Mouse (Mus musculus) heart, embryonic 14.5 days (tissue): ENCODE measurements at regions not wholly inside any gene's neighbourhood (a gene's known extent, or its start where the extent isn't known, plus 50 kb on each side); places are given as distances from the start of the nearest gene placed in this dataset.

ENCODE experiments used
- ATAC-seq: fragments of 200-750 bp; cut with Nextera tagmentation; 2 replicates; pipeline ENCODE4 v1.8.0; 2017; ENCODE audit warnings: low read depth, moderate TSS enrichment; ENCODE audit not compliant: insufficient number of reproducible peaks, insufficient read depth, low FRiP score
- H3K27ac ChIP-seq, 2 experiments: fragments of 200-500 bp in 1 of 2; fragments of 300-500 bp in 1 of 2; sonication (generic) in 1 of 2; replicated peaks in 1 of 2; 2 replicates each; pipeline ENCODE4 v1.5.1; 2012 to 2014; ENCODE audit warnings: low read depth in 2 of 2, low read length in 2 of 2, control low read depth in 1 of 2, mild to moderate bottlenecking in 1 of 2, mixed read lengths in 1 of 2; ENCODE audit not compliant: control insufficient read depth in 1 of 2, insufficient read depth in 1 of 2
- H3K27me3 ChIP-seq: fragments of 300-500 bp; sonication (generic); 2 replicates; pipeline ENCODE4 v1.6.1; 2014; ENCODE audit warnings: mild to moderate bottlenecking, low read length, control low read depth; ENCODE audit not compliant: control insufficient read depth, insufficient read depth
- H3K36me3 ChIP-seq: fragments of 300-500 bp; sonication (generic); 2 replicates; pipeline ENCODE4 v1.6.1; 2014; ENCODE audit warnings: mild to moderate bottlenecking, control low read depth, low read length, mixed read lengths; ENCODE audit not compliant: control insufficient read depth, insufficient read depth
- H3K4me1 ChIP-seq, 2 experiments: fragments of 200-500 bp in 1 of 2; fragments of 300-500 bp in 1 of 2; sonication (generic) in 1 of 2; 2 replicates each; pipeline ENCODE4 v1.6.1; 2012 to 2014; ENCODE audit warnings: low read length in 2 of 2, control low read depth in 1 of 2, mixed read lengths in 1 of 2; ENCODE audit not compliant: control insufficient read depth in 2 of 2, insufficient read depth in 2 of 2
- H3K4me2 ChIP-seq: fragments of 300-500 bp; sonication (generic); 2 replicates; pipeline ENCODE4 v1.6.1; 2014; ENCODE audit warnings: mild to moderate bottlenecking, low read length
- H3K4me3 ChIP-seq, 2 experiments: fragments of 200-500 bp in 1 of 2; fragments of 300-500 bp in 1 of 2; sonication (generic) in 1 of 2; 2 replicates each; pipeline ENCODE4 v1.5.1; 2012 to 2014; ENCODE audit warnings: low read length in 2 of 2, mild to moderate bottlenecking in 2 of 2, control low read depth in 1 of 2, low read depth in 1 of 2, moderate library complexity in 1 of 2; ENCODE audit not compliant: control insufficient read depth in 1 of 2, insufficient read depth in 1 of 2
- H3K9ac ChIP-seq: fragments of 300-500 bp; sonication (generic); 2 replicates; pipeline ENCODE4 v1.6.1; 2014; ENCODE audit warnings: mild to moderate bottlenecking, low read length
- H3K9me3 ChIP-seq: fragments of 300-500 bp; sonication (generic); 2 replicates; pipeline ENCODE4 v1.6.1; 2016; ENCODE audit warnings: low read length, control low read depth; ENCODE audit not compliant: control insufficient read depth
- WGBS: fragments of 180-500 bp; shearing (Covaris S2); extraction: QIAGEN DNeasy Blood & Tissue Kit; methylation state at CpG from one replicate; pipeline ENCODE4 v1.1.7; 2014; 5-methylcytosine and 5-hydroxymethylcytosine counted together

DNA sequence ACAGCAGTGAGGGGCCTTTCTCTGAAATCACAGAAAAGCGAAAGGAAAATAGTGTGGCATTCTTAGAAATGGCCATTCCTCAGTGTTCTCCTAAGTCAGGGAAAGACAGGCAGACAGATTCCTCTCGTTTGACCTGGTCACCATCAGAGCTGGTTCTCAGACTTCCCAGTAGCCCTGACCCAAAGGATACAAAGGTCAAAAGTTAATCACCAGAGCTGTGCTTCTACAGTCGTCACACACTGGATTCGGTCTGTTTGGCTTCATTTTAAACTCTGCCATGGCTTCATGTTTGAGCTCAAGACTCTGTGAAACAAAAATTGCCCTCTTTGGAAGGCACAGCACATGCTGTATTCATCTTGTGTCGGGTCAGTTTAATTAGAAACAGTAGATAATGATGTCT, 255.6 kb downstream of the Kcnj2 start:
- H3K9me3 ChIP-seq: no peaks in the 10 kb centered on the region
- H3K4me2 ChIP-seq: no peak overlapping the region
- no peak for ATAC-seq
- WGBS: 71% methylated on average over 5 of the region's 5 CpGs
- H3K4me1 ChIP-seq: no peaks in the 10 kb centered on the region
- H3K27me3 ChIP-seq: no peaks in the 10 kb centered on the region
- H3K9ac ChIP-seq: no peak overlapping the region
- no peak overlapping the region for H3K27ac ChIP-seq
- H3K4me3 ChIP-seq: no peak overlapping the region
- H3K36me3 ChIP-seq: no peaks in the 10 kb centered on the region

DNA sequence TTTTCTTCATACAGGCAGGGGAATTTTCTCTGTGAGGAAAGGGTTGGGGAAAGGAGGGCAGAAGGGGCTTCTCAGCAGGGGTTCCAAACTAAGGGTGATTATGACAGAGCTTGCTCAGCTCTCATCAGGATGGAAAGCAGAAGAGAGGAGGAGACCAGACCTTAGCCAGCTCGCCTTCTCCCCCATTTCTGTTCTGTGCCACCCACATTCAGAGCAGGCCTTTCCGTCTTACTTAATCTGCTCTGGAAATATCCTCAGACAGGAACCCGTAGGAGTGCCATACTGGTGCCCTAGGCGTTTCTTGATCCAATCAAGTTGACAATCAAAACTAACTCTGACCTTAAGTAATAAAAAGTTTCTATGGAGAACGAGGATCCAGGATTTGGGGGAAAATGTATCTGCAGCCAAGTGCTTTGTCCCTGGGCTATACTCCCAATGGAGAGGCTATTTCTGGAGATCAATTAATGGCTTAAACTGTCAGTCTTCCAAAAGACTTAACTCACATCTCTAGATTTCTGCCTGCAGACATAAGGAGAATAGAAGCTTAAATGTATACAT, 258.6 kb downstream of the Kcnj2 start:
- H3K4me2 ChIP-seq: no peak overlapping the region
- 78% methylated on average over 5 of the region's 5 CpGs for WGBS
- no peak overlapping the region for H3K9ac ChIP-seq
- H3K36me3 ChIP-seq: no peaks in the 10 kb centered on the region
- no peaks in the 10 kb centered on the region for H3K27me3 ChIP-seq
- no peaks in the 10 kb centered on the region for H3K9me3 ChIP-seq
- no peak overlapping the region for H3K27ac ChIP-seq
- H3K4me1 ChIP-seq: no peaks in the 10 kb centered on the region
- no peak overlapping the region for H3K4me3 ChIP-seq
- ATAC-seq: no peak

DNA sequence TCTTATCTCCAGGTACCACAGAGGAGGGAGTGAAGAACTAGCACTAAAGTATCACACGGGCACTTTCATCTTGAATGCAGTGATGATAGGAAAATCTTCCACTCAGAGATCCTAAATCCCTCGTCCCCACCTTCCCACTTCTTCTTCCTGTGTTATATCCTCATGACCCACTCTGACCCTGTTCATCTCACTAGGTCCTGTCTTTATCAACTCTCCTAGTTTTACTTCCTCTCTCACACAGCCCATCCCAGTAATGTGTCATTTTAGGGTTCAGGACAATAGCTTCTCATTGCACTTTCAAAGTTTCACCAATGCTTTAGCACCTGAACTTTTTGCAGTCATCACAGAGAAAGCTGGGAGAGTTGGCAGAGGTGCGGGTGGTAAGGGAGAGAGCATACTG, 261.0 kb downstream of the Kcnj2 start:
- H3K4me3 ChIP-seq: no peak overlapping the region
- H3K9ac ChIP-seq: no peak overlapping the region
- no peak overlapping the region for H3K4me2 ChIP-seq
- H3K36me3 ChIP-seq: no peaks in the 10 kb centered on the region
- ATAC-seq: no peak
- H3K27ac ChIP-seq: no peak overlapping the region
- no peaks in the 10 kb centered on the region for H3K27me3 ChIP-seq
- H3K9me3 ChIP-seq: no peaks in the 10 kb centered on the region
- H3K4me1 ChIP-seq: no peaks in the 10 kb centered on the region
- 33% methylated on average over 3 of the region's 3 CpGs for WGBS

DNA sequence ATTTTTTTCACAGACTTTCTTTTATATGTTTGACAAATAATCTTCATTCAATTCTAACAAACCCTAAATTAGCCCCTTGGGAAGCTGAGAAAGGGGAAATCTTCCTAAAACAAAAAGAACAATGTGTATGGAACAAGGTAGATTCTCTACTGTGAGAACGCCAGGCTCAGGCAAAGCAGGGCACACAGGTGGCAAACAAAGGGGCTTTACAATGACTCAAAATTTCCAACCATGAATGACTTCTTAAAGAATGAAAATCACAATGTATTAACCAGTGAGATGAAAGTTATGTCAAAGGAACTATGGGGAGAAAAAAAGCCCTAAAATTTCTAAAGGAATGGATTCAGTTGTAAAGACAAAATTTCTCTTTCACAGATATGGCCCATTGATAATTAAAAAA, 262.3 kb downstream of the Kcnj2 start:
- Histone ChIP-seq H3K9me3 (no peaks in the 10 kb centered on the region), H3K27me3 (no peaks in the 10 kb centered on the region), H3K4me3 (no peak overlapping the region), H3K4me2 (no peak overlapping the region), H3K9ac (no peak overlapping the region), H3K4me1 (no peaks in the 10 kb centered on the region), H3K36me3 (no peaks in the 10 kb centered on the region), H3K27ac (no peak overlapping the region)
- no peak for ATAC-seq
- WGBS: 75% methylated on average over 1 of the region's 1 CpGs

DNA sequence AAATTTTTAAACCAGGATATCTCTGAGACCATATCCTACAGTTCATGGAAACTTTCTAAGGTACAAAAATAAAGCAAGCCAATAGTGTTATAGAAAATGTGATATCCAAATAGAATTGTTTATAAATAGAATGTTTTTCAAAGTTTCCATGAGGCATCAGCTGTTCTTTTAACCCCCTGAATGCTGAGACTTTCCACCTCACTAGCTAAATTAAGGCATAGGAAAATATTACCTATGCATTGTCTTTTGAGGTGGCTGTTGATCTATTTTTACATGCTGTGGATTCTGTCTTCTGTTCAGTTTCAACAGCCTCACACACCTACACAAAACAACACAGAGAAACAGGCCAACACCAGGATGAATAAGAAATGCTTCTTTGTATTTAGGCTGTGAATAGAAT, 265.6 kb downstream of the Kcnj2 start:
- H3K27me3 ChIP-seq: no peaks in the 10 kb centered on the region
- no peak for ATAC-seq
- H3K9me3 ChIP-seq: no peaks in the 10 kb centered on the region

DNA sequence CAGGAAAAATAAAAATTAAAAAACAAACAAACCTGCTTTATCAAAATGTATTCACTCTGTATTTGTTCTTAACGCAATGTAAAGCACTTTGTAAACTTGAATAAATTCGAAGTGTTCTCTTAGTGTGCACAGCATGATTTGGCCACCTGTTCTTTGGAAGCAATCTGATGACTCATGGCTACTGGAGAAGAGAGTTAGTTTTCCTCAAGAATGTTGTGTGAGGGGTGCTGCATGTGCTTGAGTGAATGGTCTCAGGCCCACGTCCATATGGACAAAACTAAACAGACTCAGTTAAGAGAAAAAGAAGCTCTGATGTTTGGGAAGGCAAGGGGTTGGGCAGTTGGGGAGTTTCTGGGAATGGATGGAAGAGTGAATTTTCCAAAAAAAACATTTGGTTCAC, 267.1 kb downstream of the Kcnj2 start:
- ATAC-seq: no peak
- H3K27me3 ChIP-seq: no peaks in the 10 kb centered on the region
- no peaks in the 10 kb centered on the region for H3K9me3 ChIP-seq
- no peaks in the 10 kb centered on the region for H3K36me3 ChIP-seq
- no peaks in the 10 kb centered on the region for H3K4me1 ChIP-seq
- H3K9ac ChIP-seq: no peak overlapping the region
- no peak overlapping the region for H3K27ac ChIP-seq
- 81% methylated on average over 3 of the region's 3 CpGs for whole genome bisulfite sequencing
- H3K4me2 ChIP-seq: no peak overlapping the region
- H3K4me3 ChIP-seq: no peak overlapping the region

More for the DNA sequence above, 265.6 kb downstream of the Kcnj2 start:
- H3K9ac ChIP-seq: no peak overlapping the region
- no peaks in the 10 kb centered on the region for H3K4me1 ChIP-seq
- H3K36me3 ChIP-seq: no peaks in the 10 kb centered on the region
- H3K27ac ChIP-seq: no peak overlapping the region
- H3K4me3 ChIP-seq: no peak overlapping the region
- no peak overlapping the region for H3K4me2 ChIP-seq

DNA sequence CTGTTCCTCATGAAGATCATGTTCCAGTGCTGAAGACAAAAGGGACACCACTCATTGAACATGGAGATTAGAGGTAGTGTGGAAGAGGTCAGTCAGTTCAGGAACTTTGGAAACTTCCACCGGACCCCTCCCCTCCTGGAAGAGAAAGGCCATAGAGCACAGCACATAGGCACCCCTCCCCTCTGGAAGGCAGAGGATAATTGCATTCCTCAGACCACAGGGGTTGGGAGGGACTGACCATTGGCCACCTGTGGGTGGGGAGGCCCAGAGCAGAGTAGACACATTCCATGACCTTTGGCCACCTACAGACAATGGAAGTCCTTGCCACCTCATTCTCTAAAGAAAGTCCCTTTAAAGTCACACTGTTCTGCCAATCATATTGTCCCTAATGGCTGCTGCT, 281.6 kb downstream of the Kcnj2 start:
- Histone ChIP-seq H3K9me3 (no peaks in the 10 kb centered on the region), H3K36me3 (no peaks in the 10 kb centered on the region), H3K27ac (no peak overlapping the region), H3K4me1 (no peaks in the 10 kb centered on the region), H3K4me3 (no peak overlapping the region), H3K4me2 (no peak overlapping the region), H3K27me3 (no peaks in the 10 kb centered on the region), H3K9ac (no peak overlapping the region)
- no peak for ATAC-seq
- 57% methylated on average over 1 of the region's 1 CpGs for whole genome bisulfite sequencing

DNA sequence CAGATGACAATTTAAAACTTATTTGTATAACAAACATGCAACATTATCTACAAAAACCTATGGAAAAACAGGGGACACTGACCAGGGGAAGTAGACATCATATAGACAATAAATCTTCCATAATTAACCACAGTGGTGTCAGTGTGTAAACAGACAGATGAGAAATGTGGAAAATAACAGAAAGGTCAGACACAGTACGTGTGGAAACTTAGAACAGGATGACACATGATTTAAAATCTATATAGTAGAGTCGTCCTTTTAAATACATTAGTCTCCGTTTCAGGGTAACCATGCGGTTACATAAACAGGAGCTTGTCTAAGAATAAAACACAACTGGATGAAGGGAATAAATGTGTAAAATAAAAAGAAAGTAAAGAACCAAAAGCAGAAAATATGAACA, 284.1 kb downstream of the Kcnj2 start:
- no peak overlapping the region for H3K4me2 ChIP-seq
- WGBS: 75% methylated on average over 4 of the region's 4 CpGs

More for the DNA sequence above, 284.1 kb downstream of the Kcnj2 start:
- no peak for ATAC-seq
- no peak overlapping the region for H3K27ac ChIP-seq
- H3K4me3 ChIP-seq: no peak overlapping the region
- H3K9ac ChIP-seq: no peak overlapping the region
- no peaks in the 10 kb centered on the region for H3K36me3 ChIP-seq
- no peaks in the 10 kb centered on the region for H3K9me3 ChIP-seq
- H3K4me1 ChIP-seq: no peaks in the 10 kb centered on the region
- H3K27me3 ChIP-seq: no peaks in the 10 kb centered on the region
